Mouse (Mus musculus) liver, embryonic 16.5 days (tissue): ENCODE data around the gene 1700125H20Rik. TPM values are rescaled to one million over a fixed set of nuclear protein-coding genes. Genes with fewer than 3 reads are reported as not detected.
A peak's percentile ranks its signal among the peaks of the same experiment; 100 is the strongest.

Experiments used
- ATAC-seq: fragments of 200-750 bp; cut with Nextera tagmentation; 2 replicates; pipeline ENCODE4 v1.8.0; 2017; ENCODE audit warnings: low read depth, mild to moderate bottlenecking, moderate number of reproducible peaks, moderate library complexity
- H3K27ac ChIP-seq: fragments of 300-500 bp; sonication (generic); 2 replicates; pipeline ENCODE4 v1.5.1; 2014; ENCODE audit warnings: mild to moderate bottlenecking, low read length
- H3K27me3 ChIP-seq: fragments of 300-500 bp; sonication (generic); 2 replicates; pipeline ENCODE4 v1.6.1; 2014; ENCODE audit warnings: low read depth, low read length, mixed read lengths; ENCODE audit not compliant: control insufficient read depth, insufficient read depth
- H3K36me3 ChIP-seq: fragments of 300-500 bp; sonication (generic); 2 replicates; pipeline ENCODE4 v1.6.1; 2014; ENCODE audit warnings: mild to moderate bottlenecking; ENCODE audit not compliant: control insufficient read depth, insufficient read depth
- H3K4me1 ChIP-seq: fragments of 300-500 bp; sonication (generic); 2 replicates; pipeline ENCODE4 v1.6.1; 2014; ENCODE audit warnings: low read depth, low read length, mixed read lengths; ENCODE audit not compliant: control insufficient read depth
- H3K4me2 ChIP-seq: fragments of 300-500 bp; sonication (generic); 2 replicates; pipeline ENCODE4 v1.6.1; 2014; ENCODE audit warnings: low read depth, low read length, mixed read lengths
- H3K4me3 ChIP-seq: fragments of 300-500 bp; sonication (generic); 2 replicates; pipeline ENCODE4 v1.5.1; 2014; ENCODE audit warnings: low read depth, mild to moderate bottlenecking, low read length
- H3K9ac ChIP-seq: fragments of 300-500 bp; sonication (generic); 2 replicates; pipeline ENCODE4 v1.6.1; 2014; ENCODE audit warnings: low read depth, low read length
- H3K9me3 ChIP-seq: fragments of 300-500 bp; sonication (generic); replicated peaks from 2 replicates; pipeline ENCODE4 v1.6.1; 2016; ENCODE audit warnings: low read length; ENCODE audit not compliant: control insufficient read depth
- WGBS: fragments of 180-500 bp; shearing (Covaris S2); extraction: QIAGEN DNeasy Blood & Tissue Kit; methylation state at CpG from one replicate; pipeline ENCODE4 v1.1.7; 2014; ENCODE audit not compliant: insufficient replicate concordance; 5-methylcytosine and 5-hydroxymethylcytosine counted together
- polyA plus RNA-seq: library from polyadenylated mRNA; unstranded; fragments of >200 nt; fragmentation: Nextera tagmentation; extraction: Ambion mirVana; gene quantifications from 2 replicates; pipeline ENCODE4 v1.2.1, GENCODE M21; 2015

Gene 1700125H20Rik
- polyA plus RNA-seq = 0.14 TPM in 1 of 2 replicates, not detected in the other

- H3K4me2 ChIP-seq = peak within 1 kb of the TSS; percentile 63
- peaks cover 11% of the 10 kb centered on the region for H3K4me1 ChIP-seq
- peak within 1 kb of the TSS; percentile 38; the same call in 1 of the 2 replicates for H3K9ac ChIP-seq
- WGBS = 13% methylated on average over 21 of the region's 21 CpGs
- H3K27me3 ChIP-seq = no peaks in the 10 kb centered on the region
- H3K36me3 ChIP-seq = no peaks in the 10 kb centered on the region
- H3K27ac ChIP-seq = no peak within 1 kb of the TSS
- H3K9me3 ChIP-seq = no peaks in the 10 kb centered on the region
- H3K4me3 ChIP-seq = peak within 1 kb of the TSS; percentile 26
- peak; percentile 97 for ATAC-seq
These were observed at the start of gene 1700125H20Rik for GRCm38 (mm10) chr11:85170058-85170740. Gene 1700125H20Rik, plus strand, starts transcription at chr11:85170404.

GRCm38 (mm10) chr11:85122073-85122472 lies 48.1 kb upstream of the 1700125H20Rik start:
- no peaks in the 10 kb centered on the region for H3K9me3 ChIP-seq
- H3K27ac ChIP-seq = peak overlapping the region; percentile 57
- H3K36me3 ChIP-seq = 0 out of 2 replicates have a peak, but pooled peaks cover 4% of the 10 kb centered on the region
- no peak overlapping the region for H3K9ac ChIP-seq
- WGBS = 43% methylated on average over 1 of the region's 1 CpGs
- ATAC-seq = peak; percentile 31; the same call in 1 of the 2 replicates
- H3K4me3 ChIP-seq = no peak overlapping the region
- H3K27me3 ChIP-seq = no peaks in the 10 kb centered on the region
- H3K4me1 ChIP-seq = peaks cover 59% of the 10 kb centered on the region
- H3K4me2 ChIP-seq = no peak overlapping the region

- no peak overlapping the region for H3K4me3 ChIP-seq
- ATAC-seq = no peak
- peaks cover 53% of the 10 kb centered on the region for H3K4me1 ChIP-seq
- H3K9me3 ChIP-seq = no peaks in the 10 kb centered on the region
- H3K27ac ChIP-seq = peak overlapping the region; percentile 36
- H3K36me3 ChIP-seq = 0 out of 2 replicates have a peak, but pooled peaks cover 4% of the 10 kb centered on the region
- 68% methylated on average over 3 of the region's 3 CpGs for WGBS
- no peak overlapping the region for H3K9ac ChIP-seq
- no peak overlapping the region for H3K4me2 ChIP-seq
- H3K27me3 ChIP-seq = no peaks in the 10 kb centered on the region
These were observed 46.8 kb upstream of the 1700125H20Rik start for GRCm38 (mm10) chr11:85123267-85123992.

- Histone ChIP-seq H3K9me3 (no peaks in the 10 kb centered on the region), H3K27ac (peak overlapping the region; percentile 43; the same call in 1 of the 2 replicates), H3K36me3 (no peaks in the 10 kb centered on the region), H3K9ac (no peak overlapping the region), H3K4me1 (peaks cover 43% of the 10 kb centered on the region), H3K4me3 (no peak overlapping the region), H3K27me3 (no peaks in the 10 kb centered on the region), H3K4me2 (no peak overlapping the region)
- no peak for ATAC-seq
- WGBS = 71% methylated on average over 2 of the region's 2 CpGs
These were observed 43.7 kb upstream of the 1700125H20Rik start for GRCm38 (mm10) chr11:85126257-85127102.

- 0 out of 2 replicates have a peak overlapping the region, but pooled peaks have one; percentile 52 for H3K27ac ChIP-seq
- 20% methylated on average over 1 of the region's 1 CpGs for WGBS
- no peaks in the 10 kb centered on the region for H3K27me3 ChIP-seq
- no peak overlapping the region for H3K4me3 ChIP-seq
- no peak for ATAC-seq
- no peaks in the 10 kb centered on the region for H3K36me3 ChIP-seq
- no peak overlapping the region; the same call in 1 of the 2 replicates for H3K9ac ChIP-seq
- no peaks in the 10 kb centered on the region for H3K9me3 ChIP-seq
- peaks cover 36% of the 10 kb centered on the region for H3K4me1 ChIP-seq
- no peak overlapping the region; the same call in 1 of the 2 replicates for H3K4me2 ChIP-seq
These were observed 41.3 kb upstream of the 1700125H20Rik start for GRCm38 (mm10) chr11:85128883-85129282.

- peaks cover 6% of the 10 kb centered on the region for H3K36me3 ChIP-seq
- peak overlapping the region; percentile 19; the same call in 1 of the 2 replicates for H3K4me2 ChIP-seq
- no peaks in the 10 kb centered on the region for H3K9me3 ChIP-seq
- peaks cover 42% of the 10 kb centered on the region for H3K4me1 ChIP-seq
- H3K27me3 ChIP-seq = no peaks in the 10 kb centered on the region
- no peak for ATAC-seq
- H3K27ac ChIP-seq = peak overlapping the region; percentile 56
- no peak overlapping the region for H3K4me3 ChIP-seq
- WGBS = 47% methylated on average over 2 of the region's 2 CpGs
- no peak overlapping the region for H3K9ac ChIP-seq
These were observed 38.7 kb upstream of the 1700125H20Rik start for GRCm38 (mm10) chr11:85131542-85131941.

GRCm38 (mm10) chr11:85138776-85139474 lies 31.3 kb upstream of the 1700125H20Rik start:
- H3K27ac ChIP-seq = peak overlapping the region; percentile 93
- peak overlapping the region; percentile 92 for H3K9ac ChIP-seq
- H3K4me3 ChIP-seq = peak overlapping the region; percentile 85
- WGBS = 5% methylated on average over 17 of the region's 17 CpGs
- H3K4me1 ChIP-seq = peaks cover 22% of the 10 kb centered on the region
- 0 out of 2 replicates have a peak, but pooled peaks have one; percentile 0 for ATAC-seq
- peaks cover 9% of the 10 kb centered on the region for H3K36me3 ChIP-seq
- no peaks in the 10 kb centered on the region for H3K27me3 ChIP-seq
- no peaks in the 10 kb centered on the region for H3K9me3 ChIP-seq
- peak overlapping the region; percentile 58 for H3K4me2 ChIP-seq
